Mouse (Mus musculus) intestine, embryonic 14.5 days (tissue): ENCODE results near the gene Fam71e1. TPM values are rescaled to one million over a fixed set of nuclear protein-coding genes. Genes with fewer than 3 reads are reported as not detected.

Experiments
- ATAC-seq: fragments of 200-750 bp; cut with Nextera tagmentation; replicated peaks from 2 replicates; pipeline ENCODE4 v1.8.0; 2017; ENCODE audit warnings: low read depth, moderate number of reproducible peaks, moderate TSS enrichment, moderate library complexity; ENCODE audit not compliant: low FRiP score, low TSS enrichment
- DNase-seq: peaks from one replicate; pipeline ENCODE4 v3.0.0-alpha.2; 2018; ENCODE audit warnings: low spot score
- H3K27ac ChIP-seq: fragments of 300-500 bp; sonication (generic); 2 replicates; pipeline ENCODE4 v1.5.1; 2014; ENCODE audit warnings: low read depth, mild to moderate bottlenecking, control low read depth
- H3K27me3 ChIP-seq: fragments of 300-500 bp; sonication (generic); replicated peaks from 2 replicates; pipeline ENCODE4 v1.6.1; 2014; ENCODE audit warnings: low read length, control low read depth; ENCODE audit not compliant: control insufficient read depth, insufficient read depth
- H3K36me3 ChIP-seq: fragments of 300-500 bp; sonication (generic); 2 replicates; pipeline ENCODE4 v1.6.1; 2014; ENCODE audit warnings: low read length, control low read depth; ENCODE audit not compliant: control insufficient read depth, insufficient read depth
- H3K4me1 ChIP-seq: fragments of 300-500 bp; sonication (generic); replicated peaks from 2 replicates; pipeline ENCODE4 v1.6.1; 2014; ENCODE audit warnings: low read length, control low read depth, mixed read lengths; ENCODE audit not compliant: control insufficient read depth, insufficient read depth
- H3K4me2 ChIP-seq: fragments of 300-500 bp; sonication (generic); 2 replicates; pipeline ENCODE4 v1.6.1; 2014; ENCODE audit warnings: low read length
- H3K4me3 ChIP-seq: fragments of 300-500 bp; sonication (generic); 2 replicates; pipeline ENCODE4 v1.5.1; 2014; ENCODE audit warnings: low read depth, low read length, control low read depth, mixed read lengths
- H3K9ac ChIP-seq: fragments of 300-500 bp; sonication (generic); 2 replicates; pipeline ENCODE4 v1.6.1; 2014; ENCODE audit warnings: mild to moderate bottlenecking, low read length
- H3K9me3 ChIP-seq: fragments of 300-500 bp; sonication (generic); 2 replicates; pipeline ENCODE4 v1.6.1; 2016; ENCODE audit warnings: low read length, control low read depth; ENCODE audit not compliant: control insufficient read depth
- WGBS: fragments of 180-500 bp; shearing (Covaris S2); extraction: QIAGEN DNeasy Blood & Tissue Kit; methylation state at CpG from one replicate; pipeline ENCODE4 v1.1.7; 2014; 5-methylcytosine and 5-hydroxymethylcytosine counted together
- polyA plus RNA-seq: library from polyadenylated mRNA; unstranded; fragments of >200 nt; fragmentation: Nextera tagmentation; extraction: Ambion mirVana; gene quantifications from 2 replicates; pipeline ENCODE4 v1.2.1, GENCODE M21; 2014

The Fam71e1 gene
- polyA plus RNA-seq, 1 experiment from 2014 or later, result 11.5 TPM

DNA sequence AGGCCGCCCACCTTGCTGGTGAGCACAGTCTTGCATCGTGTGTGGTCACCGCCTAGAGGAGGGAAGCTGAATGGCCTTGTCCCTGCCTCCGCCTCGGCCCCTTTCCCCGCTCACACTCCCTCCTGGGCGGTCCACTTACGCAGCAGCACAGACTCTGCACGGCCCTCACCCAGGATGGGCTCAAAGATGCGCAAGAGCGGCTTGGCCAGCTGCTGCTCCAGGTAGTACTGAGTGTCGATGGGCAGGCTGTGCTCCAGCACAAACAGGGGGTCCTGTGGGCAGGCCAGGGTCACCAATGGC is 37.3 kb downstream of the Fam71e1 start:
- Histone ChIP-seq H3K4me2 (no peak overlapping the region), H3K9me3 (no peaks in the 10 kb centered on the region), H3K9ac (no peak overlapping the region), H3K36me3 (peaks cover 60% of the 10 kb centered on the region), H3K4me3 (no peak overlapping the region), H3K4me1 (no peaks in the 10 kb centered on the region), H3K27me3 (no peaks in the 10 kb centered on the region; the same call in 1 of the 2 replicates), H3K27ac (no peak overlapping the region)
- DNase-seq (no peak), ATAC-seq (no peak)
- WGBS, result 80% methylated on average over 12 of the region's 12 CpGs

DNA sequence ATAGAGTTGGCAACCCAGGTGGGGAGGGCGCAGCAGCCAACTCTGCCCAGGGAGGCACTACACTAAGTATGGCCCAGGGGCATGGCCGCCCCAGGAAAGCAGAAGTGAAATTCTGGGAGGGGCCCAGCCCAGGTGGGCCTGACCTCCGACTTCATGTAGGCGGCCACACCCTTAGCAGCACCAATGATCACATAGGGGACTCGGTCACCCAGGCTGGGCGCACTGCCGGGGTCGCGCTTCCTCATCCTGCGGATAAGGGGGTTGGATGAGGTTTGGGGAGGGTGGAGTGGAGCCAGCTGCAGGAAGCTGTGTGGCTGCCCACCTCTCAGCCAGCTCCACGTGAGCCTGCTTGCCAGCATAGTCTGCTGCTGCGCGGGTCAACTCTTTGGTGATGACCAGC is 37.9 kb downstream of the Fam71e1 start:
- peaks cover 65% of the 10 kb centered on the region for H3K36me3 ChIP-seq
- WGBS, result 95% methylated on average over 13 of the region's 13 CpGs
- no peaks in the 10 kb centered on the region for H3K27me3 ChIP-seq

DNA sequence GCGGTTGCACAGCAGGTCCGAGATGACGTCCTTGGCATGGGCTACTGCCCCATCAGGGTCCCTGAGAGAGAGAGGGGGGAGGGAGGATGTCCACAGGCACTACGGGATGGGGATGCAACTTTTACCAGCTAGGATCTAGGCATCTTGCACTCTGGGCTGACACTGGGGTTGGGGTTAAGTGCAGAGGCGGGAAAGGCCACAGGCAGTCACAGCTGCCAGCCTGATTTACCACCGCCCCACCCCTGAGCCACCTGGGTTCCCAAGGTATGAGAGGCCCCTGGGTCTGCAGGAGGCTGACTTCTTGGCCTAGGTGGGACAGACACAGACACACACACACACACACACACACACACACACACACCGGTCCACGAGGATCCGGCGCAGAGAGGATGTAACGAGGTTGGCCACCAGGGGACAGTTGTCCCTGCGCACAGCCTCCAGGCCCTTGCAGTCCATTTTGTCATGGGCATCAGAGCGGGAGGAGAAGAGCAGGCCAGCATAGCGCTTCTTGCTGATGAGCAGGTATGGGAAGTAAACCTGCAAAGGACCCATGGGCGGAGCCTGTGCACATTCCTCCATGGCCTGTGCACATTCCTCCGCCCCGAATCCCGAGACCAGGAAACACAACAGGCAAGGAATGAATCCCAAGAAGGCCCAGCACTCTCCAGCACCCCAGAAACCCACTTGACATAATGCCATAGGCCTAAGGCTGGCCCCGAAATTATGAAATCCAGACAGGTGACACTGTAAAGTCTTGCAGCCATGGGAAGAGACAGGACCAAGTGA is 38.5 kb downstream of the Fam71e1 start:
- WGBS, result 86% methylated on average over 18 of the region's 19 CpGs
- Histone ChIP-seq H3K27ac (no peak overlapping the region), H3K36me3 (peaks cover 70% of the 10 kb centered on the region), H3K4me3 (no peak overlapping the region), H3K9ac (no peak overlapping the region), H3K27me3 (no peaks in the 10 kb centered on the region), H3K4me2 (no peak overlapping the region), H3K4me1 (no peaks in the 10 kb centered on the region), H3K9me3 (no peaks in the 10 kb centered on the region)
- ATAC-seq, result no peak
- no peak for DNase-seq

More for the DNA sequence above, 37.9 kb downstream of the Fam71e1 start:
- no peaks in the 10 kb centered on the region for H3K9me3 ChIP-seq
- H3K4me1 ChIP-seq, result no peaks in the 10 kb centered on the region
- DNase-seq, result no peak
- no peak overlapping the region for H3K27ac ChIP-seq
- H3K9ac ChIP-seq, result no peak overlapping the region
- no peak overlapping the region for H3K4me2 ChIP-seq
- H3K4me3 ChIP-seq, result no peak overlapping the region
- no peak for ATAC-seq

DNA sequence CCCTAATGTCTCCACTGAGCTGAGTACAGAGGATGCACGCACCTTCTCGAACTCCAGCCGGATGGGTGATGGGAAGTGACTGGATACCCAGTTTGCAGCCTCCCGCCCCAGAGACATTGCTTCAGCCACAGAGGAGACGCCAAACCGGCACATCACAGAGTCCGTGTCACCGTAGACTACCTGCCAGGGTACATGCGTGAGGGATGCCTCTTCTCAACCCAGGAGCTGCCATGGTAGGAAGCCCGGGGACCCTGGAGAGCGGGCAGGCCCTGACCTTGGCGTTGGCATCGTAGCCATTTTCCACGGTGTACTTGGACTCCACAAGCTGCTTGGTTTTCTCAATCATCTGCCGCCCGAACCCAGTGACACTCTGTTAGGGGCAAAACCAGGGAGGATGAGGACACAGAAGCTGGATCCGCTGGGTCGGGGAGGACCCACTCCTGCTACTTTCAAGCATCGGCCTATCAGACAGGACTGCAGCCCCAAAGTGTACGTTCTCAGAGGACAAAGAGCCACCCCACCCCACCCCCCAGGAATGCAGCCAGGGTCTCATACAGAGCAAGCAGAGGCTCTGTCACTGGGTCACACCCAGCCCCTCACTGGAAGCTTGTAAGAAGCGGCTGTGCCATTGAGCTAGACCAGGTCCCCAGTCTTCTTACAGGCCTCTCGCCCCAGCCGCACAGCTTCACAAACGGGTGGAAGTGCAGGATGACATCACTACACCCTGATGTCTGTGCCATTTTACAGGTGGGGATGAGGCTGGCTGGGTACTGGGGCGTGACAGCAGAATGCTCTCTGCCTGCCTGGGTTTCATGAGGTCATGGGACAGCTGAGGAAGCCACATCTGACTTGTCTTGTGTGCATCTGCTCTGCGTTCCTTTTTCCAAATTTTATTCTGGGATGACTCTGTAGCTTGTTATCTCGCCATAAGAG is 39.5 kb downstream of the Fam71e1 start:
- Histone ChIP-seq H3K4me1 (no peaks in the 10 kb centered on the region), H3K4me3 (no peak overlapping the region), H3K9me3 (no peaks in the 10 kb centered on the region), H3K4me2 (no peak overlapping the region), H3K27me3 (no peaks in the 10 kb centered on the region), H3K27ac (no peak overlapping the region), H3K9ac (no peak overlapping the region), H3K36me3 (peaks cover 81% of the 10 kb centered on the region)
- no peak for ATAC-seq
- 93% methylated on average over 27 of the region's 27 CpGs for WGBS
- DNase-seq, result no peak

DNA sequence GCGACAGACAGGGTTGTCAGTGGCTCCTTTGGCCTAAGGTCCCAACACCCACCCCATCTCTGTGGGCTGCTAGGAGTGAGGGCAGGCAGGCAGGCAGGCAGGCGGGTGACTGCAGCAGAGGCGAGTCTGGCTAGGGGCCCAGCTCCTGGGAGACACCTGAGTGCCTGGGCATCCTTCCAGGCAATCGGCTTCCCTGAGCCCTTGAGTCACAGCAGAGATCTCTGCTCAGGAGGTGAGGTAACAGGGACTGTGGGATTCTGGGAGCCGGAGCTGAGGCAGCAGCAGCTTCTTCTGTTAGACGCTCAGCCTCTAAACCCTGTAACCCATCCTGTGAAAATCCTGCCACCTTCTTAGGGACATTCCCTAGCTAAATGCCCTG is 40.2 kb downstream of the Fam71e1 start:
- ATAC-seq (no peak), DNase-seq (no peak)
- Histone ChIP-seq H3K9me3 (no peaks in the 10 kb centered on the region), H3K4me1 (no peaks in the 10 kb centered on the region), H3K4me2 (no peak overlapping the region), H3K4me3 (no peak overlapping the region), H3K27me3 (no peaks in the 10 kb centered on the region), H3K36me3 (peaks cover 87% of the 10 kb centered on the region), H3K27ac (no peak overlapping the region), H3K9ac (no peak overlapping the region)
- 91% methylated on average over 6 of the region's 6 CpGs for WGBS

DNA sequence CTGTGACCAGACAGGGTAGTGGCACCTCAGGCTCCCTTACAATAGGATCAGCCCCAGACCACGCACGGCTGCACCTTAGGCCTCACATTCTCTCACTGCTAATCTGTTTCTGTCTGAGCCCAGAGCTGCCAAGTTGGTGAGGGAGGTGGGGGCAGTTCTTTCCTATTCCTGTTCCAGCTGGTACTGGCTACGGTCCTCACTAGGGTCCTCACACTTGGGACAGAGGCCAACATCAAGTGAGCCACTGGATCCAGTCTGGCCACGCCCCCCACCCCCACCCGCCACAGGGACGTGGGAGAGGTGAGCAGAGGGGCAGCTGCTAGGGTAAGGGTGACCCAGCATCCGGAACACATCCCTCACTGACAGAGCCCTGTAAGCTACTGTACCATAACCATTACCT is 40.6 kb downstream of the Fam71e1 start:
- Histone ChIP-seq H3K4me3 (no peak overlapping the region), H3K36me3 (peaks cover 88% of the 10 kb centered on the region), H3K9ac (no peak overlapping the region), H3K4me1 (no peaks in the 10 kb centered on the region), H3K27ac (no peak overlapping the region), H3K4me2 (no peak overlapping the region), H3K9me3 (no peaks in the 10 kb centered on the region), H3K27me3 (no peaks in the 10 kb centered on the region)
- DNase-seq, result no peak
- ATAC-seq, result no peak
- WGBS, result 79% methylated on average over 7 of the region's 7 CpGs

DNA sequence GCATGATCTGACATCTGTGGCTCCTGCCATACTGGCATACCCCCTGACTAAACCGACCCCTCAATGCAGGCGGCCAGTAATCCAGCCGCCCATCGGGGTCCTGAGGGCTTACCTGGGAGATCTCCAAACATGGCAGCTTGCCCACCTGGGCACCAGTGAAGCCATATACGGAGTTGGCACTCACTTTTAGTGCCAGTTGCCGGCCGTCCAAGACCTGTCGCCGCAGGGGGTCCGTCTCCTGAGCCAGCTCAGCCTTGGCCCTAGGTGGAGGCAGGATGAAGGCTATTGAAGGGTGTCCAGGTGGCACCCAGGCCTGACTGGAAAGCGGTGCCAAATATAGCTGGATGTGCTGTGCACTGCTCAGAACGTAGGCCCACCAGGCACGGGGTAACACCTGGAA is 41.1 kb downstream of the Fam71e1 start:
- Histone ChIP-seq H3K9me3 (no peaks in the 10 kb centered on the region), H3K4me3 (no peak overlapping the region), H3K4me2 (no peak overlapping the region), H3K27ac (no peak overlapping the region), H3K9ac (no peak overlapping the region), H3K27me3 (no peaks in the 10 kb centered on the region), H3K36me3 (peaks cover 93% of the 10 kb centered on the region), H3K4me1 (no peaks in the 10 kb centered on the region)
- DNase-seq (no peak), ATAC-seq (no peak)
- WGBS, result 93% methylated on average over 13 of the region's 13 CpGs

DNA sequence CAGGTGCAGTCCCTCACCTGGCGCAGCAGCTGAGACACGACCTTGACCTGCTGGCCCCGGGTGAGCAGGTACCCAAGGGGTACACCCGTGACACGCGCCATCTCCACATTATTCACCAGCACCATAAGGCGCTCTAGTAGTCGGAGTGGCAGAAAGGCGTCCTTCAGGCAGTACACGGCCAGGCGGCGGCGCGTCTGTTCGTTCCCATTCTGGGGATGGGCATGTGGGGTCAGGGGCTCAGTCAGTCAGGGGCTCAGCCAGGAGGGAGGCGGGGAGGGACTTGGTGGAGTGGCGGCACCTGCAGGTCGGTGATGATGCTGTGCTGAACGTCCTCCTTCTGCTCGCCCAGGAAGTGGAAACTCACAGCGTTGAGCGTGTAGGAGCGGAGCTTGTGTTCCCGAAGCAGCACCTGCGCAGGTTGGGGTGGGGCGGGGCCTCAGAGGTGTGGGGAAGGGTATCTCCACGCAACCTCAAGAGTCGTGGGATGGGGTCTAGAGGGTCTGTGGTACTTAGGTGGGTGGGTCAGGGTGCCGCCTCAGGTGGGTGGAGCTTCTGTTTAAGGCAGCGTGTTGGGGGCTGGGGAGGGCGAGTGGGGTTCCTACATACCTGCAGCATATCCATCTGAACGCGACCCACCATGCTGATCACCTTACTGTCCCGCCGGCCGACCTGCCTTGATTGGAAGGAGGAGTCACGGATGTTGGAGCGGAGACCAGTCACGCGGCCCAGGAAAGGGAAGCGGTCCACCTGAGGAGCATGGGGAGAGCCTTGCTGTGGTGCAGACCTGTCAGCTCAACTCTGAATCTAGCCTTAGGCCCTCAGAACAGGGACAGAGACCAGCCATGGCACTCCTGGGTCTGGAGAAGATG is 42.6 kb downstream of the Fam71e1 start:
- Histone ChIP-seq H3K4me1 (no peaks in the 10 kb centered on the region), H3K27ac (no peak overlapping the region), H3K9me3 (no peaks in the 10 kb centered on the region), H3K4me3 (no peak overlapping the region), H3K36me3 (peaks cover 86% of the 10 kb centered on the region), H3K9ac (no peak overlapping the region), H3K4me2 (no peak overlapping the region), H3K27me3 (no peaks in the 10 kb centered on the region)
- no peak for DNase-seq
- 91% methylated on average over 41 of the region's 41 CpGs for WGBS
- no peak for ATAC-seq
